Mouse (Mus musculus): ENCODE results near the gene Slc6a3. TPM values are rescaled to one million over a fixed set of nuclear protein-coding genes. Genes with fewer than 3 reads are reported as not detected.

Slc6a3 gene
- polyA plus RNA-seq, 1 experiment = not detected

GRCm38 (mm10) chr13:73502719-73503118, 33.8 kb upstream of the Slc6a3 start:
- TF ChIP-seq TCF3 (IDR thresholded peaks at IDR 0.05; ENCODE audit: insufficient read length, low read depth) (no peak), REST (IDR thresholded peaks at IDR 0.05; ENCODE audit: insufficient read depth, insufficient read length) (no peak), POLR2A (IDR thresholded peaks at IDR 0.05; ENCODE audit: insufficient read length, low read depth) (no peak), CEBPB (IDR thresholded peaks at IDR 0.05; ENCODE audit: insufficient read depth, poor library complexity, severe bottlenecking) (no peak), POLR2AphosphoS2 (IDR thresholded peaks at IDR 0.05; ENCODE audit: insufficient read length, low read depth) (no peak), MAX (IDR thresholded peaks at IDR 0.05; ENCODE audit: low read depth) (no peak), USF1 (IDR thresholded peaks at IDR 0.05; ENCODE audit: low read depth) (no peak), MYOD1 (IDR thresholded peaks at IDR 0.05; ENCODE audit: control insufficient read depth in 1 of 3, insufficient read length in 2 of 3, low read depth in 2 of 3) (no peak), E2F4 (IDR thresholded peaks at IDR 0.05; ENCODE audit: insufficient read depth) (no peak), MYOG (IDR thresholded peaks at IDR 0.05; ENCODE audit: control insufficient read depth in 1 of 3, insufficient read depth in 1 of 3, insufficient read length in 2 of 3, low read depth in 2 of 3) (no peak), TCF12 (IDR thresholded peaks at IDR 0.05; ENCODE audit: insufficient read depth, poor library complexity, severe bottlenecking) (no peak), SRF (IDR thresholded peaks at IDR 0.05; ENCODE audit: control insufficient read depth, insufficient read length, low read depth) (no peak)
- Histone ChIP-seq H3K4me2 (ENCODE audit: low read depth) (no peak overlapping the region), H3K36me3 (ENCODE audit: control insufficient read depth, insufficient read depth) (no peaks in the 10 kb centered on the region), H3K4me3 (no peak overlapping the region), H3ac (ENCODE audit: control insufficient read depth, insufficient read length) (no peak overlapping the region), H3K27me3 (ENCODE audit: control insufficient read depth, insufficient read depth, insufficient read length) (no peaks in the 10 kb centered on the region), H3K79me2 (ENCODE audit: control insufficient read depth, insufficient read depth) (no peaks in the 10 kb centered on the region)

GRCm38 (mm10) chr13:73505686-73506467, 30.7 kb upstream of the Slc6a3 start:
- no peaks in the 10 kb centered on the region for H3K36me3 ChIP-seq (ENCODE audit: control insufficient read depth, insufficient read depth)
- TF ChIP-seq SRF (IDR thresholded peaks at IDR 0.05; ENCODE audit: control insufficient read depth, insufficient read length, low read depth) (no peak), MYOD1 (IDR thresholded peaks at IDR 0.05; ENCODE audit: control insufficient read depth in 1 of 3, insufficient read length in 2 of 3, low read depth in 2 of 3) (no peak)
- no peak overlapping the region for H3ac ChIP-seq (ENCODE audit: control insufficient read depth, insufficient read length)
- no peak overlapping the region for H3K4me2 ChIP-seq (ENCODE audit: low read depth)
- H3K79me2 ChIP-seq (ENCODE audit: control insufficient read depth, insufficient read depth) = no peaks in the 10 kb centered on the region
- no peaks in the 10 kb centered on the region for H3K27me3 ChIP-seq (ENCODE audit: control insufficient read depth, insufficient read depth, insufficient read length)
- H3K4me3 ChIP-seq = no peak overlapping the region

- no peak overlapping the region for H3K4me2 ChIP-seq (ENCODE audit: low read depth)
- TF ChIP-seq MYOG (IDR thresholded peaks at IDR 0.05; ENCODE audit: control insufficient read depth in 1 of 3, insufficient read depth in 1 of 3, insufficient read length in 2 of 3, low read depth in 2 of 3) (no peak), MAX (IDR thresholded peaks at IDR 0.05; ENCODE audit: low read depth) (no peak), MYOD1 (IDR thresholded peaks at IDR 0.05; ENCODE audit: control insufficient read depth in 1 of 3, insufficient read length in 2 of 3, low read depth in 2 of 3) (no peak), REST (IDR thresholded peaks at IDR 0.05; ENCODE audit: insufficient read depth, insufficient read length) (no peak), SRF (IDR thresholded peaks at IDR 0.05; ENCODE audit: control insufficient read depth, insufficient read length, low read depth) (no peak), POLR2AphosphoS2 (IDR thresholded peaks at IDR 0.05; ENCODE audit: insufficient read length, low read depth) (no peak), CEBPB (IDR thresholded peaks at IDR 0.05; ENCODE audit: insufficient read depth, poor library complexity, severe bottlenecking) (no peak), USF1 (IDR thresholded peaks at IDR 0.05; ENCODE audit: low read depth) (no peak), TCF12 (IDR thresholded peaks at IDR 0.05; ENCODE audit: insufficient read depth, poor library complexity, severe bottlenecking) (no peak), E2F4 (IDR thresholded peaks at IDR 0.05; ENCODE audit: insufficient read depth) (no peak), POLR2A (IDR thresholded peaks at IDR 0.05; ENCODE audit: insufficient read length, low read depth) (no peak), TCF3 (IDR thresholded peaks at IDR 0.05; ENCODE audit: insufficient read length, low read depth) (no peak)
- H3K4me3 ChIP-seq = no peak overlapping the region
- no peaks in the 10 kb centered on the region for H3K27me3 ChIP-seq (ENCODE audit: control insufficient read depth, insufficient read depth, insufficient read length)
- H3K79me2 ChIP-seq (ENCODE audit: control insufficient read depth, insufficient read depth) = no peaks in the 10 kb centered on the region
- no peaks in the 10 kb centered on the region for H3K36me3 ChIP-seq (ENCODE audit: control insufficient read depth, insufficient read depth)
- H3ac ChIP-seq (ENCODE audit: control insufficient read depth, insufficient read length) = no peak overlapping the region
These were observed 27.6 kb upstream of the Slc6a3 start for GRCm38 (mm10) chr13:73508817-73509550.

GRCm38 (mm10) chr13:73509869-73510268, 26.7 kb upstream of the Slc6a3 start:
- Histone ChIP-seq H3K79me2 (ENCODE audit: control insufficient read depth, insufficient read depth) (no peaks in the 10 kb centered on the region), H3K4me2 (ENCODE audit: low read depth) (no peak overlapping the region), H3K36me3 (ENCODE audit: control insufficient read depth, insufficient read depth) (no peaks in the 10 kb centered on the region), H3K4me3 (no peak overlapping the region), H3K27me3 (ENCODE audit: control insufficient read depth, insufficient read depth, insufficient read length) (no peaks in the 10 kb centered on the region), H3ac (ENCODE audit: control insufficient read depth, insufficient read length) (no peak overlapping the region)
- TF ChIP-seq USF1 (IDR thresholded peaks at IDR 0.05; ENCODE audit: low read depth) (no peak), MAX (IDR thresholded peaks at IDR 0.05; ENCODE audit: low read depth) (no peak), E2F4 (IDR thresholded peaks at IDR 0.05; ENCODE audit: insufficient read depth) (no peak), TCF3 (IDR thresholded peaks at IDR 0.05; ENCODE audit: insufficient read length, low read depth) (no peak), MYOG (IDR thresholded peaks at IDR 0.05; ENCODE audit: control insufficient read depth in 1 of 3, insufficient read depth in 1 of 3, insufficient read length in 2 of 3, low read depth in 2 of 3) (no peak), SRF (IDR thresholded peaks at IDR 0.05; ENCODE audit: control insufficient read depth, insufficient read length, low read depth) (no peak), POLR2AphosphoS2 (IDR thresholded peaks at IDR 0.05; ENCODE audit: insufficient read length, low read depth) (no peak), POLR2A (IDR thresholded peaks at IDR 0.05; ENCODE audit: insufficient read length, low read depth) (no peak), REST (IDR thresholded peaks at IDR 0.05; ENCODE audit: insufficient read depth, insufficient read length) (no peak), MYOD1 (IDR thresholded peaks at IDR 0.05; ENCODE audit: control insufficient read depth in 1 of 3, insufficient read length in 2 of 3, low read depth in 2 of 3) (no peak)

Data from myocyte (in vitro differentiated cells).